Mouse (Mus musculus) MN1 (cell line): ENCODE measurements around the gene Adcy1.

ENCODE experiments used
- DNase-seq: peaks from one replicate; pipeline ENCODE4 v3.0.0-alpha.2; 2016; ENCODE audit warnings: low spot score

Adcy1 gene

GRCm38 (mm10) chr11:7187472-7187871, 124.2 kb downstream of the Adcy1 start:
- DNase-seq, result no peak

- no peak for DNase-seq
Measured at GRCm38 (mm10) chr11:7188469-7188868, 125.2 kb downstream of the Adcy1 start, which contains the start of gene Gm11985. TSS of gene Gm11985 (minus strand) at chr11:7188569.

- DNase-seq, result no peak
Measured at GRCm38 (mm10) chr11:7192710-7193109, 129.4 kb downstream of the Adcy1 start.

GRCm38 (mm10) chr11:7193134-7193533, 129.8 kb downstream of the Adcy1 start:
- no peak for DNase-seq

- no peak for DNase-seq
Measured at GRCm38 (mm10) chr11:7194432-7195311, 131.4 kb downstream of the Adcy1 start.

GRCm38 (mm10) chr11:7195312-7195685, 132.0 kb downstream of the Adcy1 start:
- DNase-seq, result no peak

- no peak for DNase-seq
Measured at GRCm38 (mm10) chr11:7197491-7197941, 134.2 kb downstream of the Adcy1 start, which contains the start of gene Igfbp1. TSS of gene Igfbp1 (plus strand) at chr11:7197782.

- no peak for DNase-seq
Measured at GRCm38 (mm10) chr11:7198006-7198405, 134.7 kb downstream of the Adcy1 start.

- no peak for DNase-seq
Measured at GRCm38 (mm10) chr11:7198481-7199256, 135.4 kb downstream of the Adcy1 start.

GRCm38 (mm10) chr11:7199736-7200392, 136.6 kb downstream of the Adcy1 start:
- peak; percentile 46 for DNase-seq

GRCm38 (mm10) chr11:7200393-7200783, 137.1 kb downstream of the Adcy1 start:
- no peak for DNase-seq

- DNase-seq, result no peak
Measured at GRCm38 (mm10) chr11:7202206-7202605, 138.9 kb downstream of the Adcy1 start.

GRCm38 (mm10) chr11:7203846-7204245, 140.6 kb downstream of the Adcy1 start:
- DNase-seq, result no peak

GRCm38 (mm10) chr11:7210343-7210742, 147.1 kb downstream of the Adcy1 start:
- DNase-seq, result no peak

GRCm38 (mm10) chr11:7211211-7211610, 147.9 kb downstream of the Adcy1 start:
- DNase-seq, result no peak

- DNase-seq, result no peak
Measured at GRCm38 (mm10) chr11:7212126-7212798, 149.0 kb downstream of the Adcy1 start.

GRCm38 (mm10) chr11:7213161-7213500, 149.8 kb downstream of the Adcy1 start:
- DNase-seq, result no peak

- no peak for DNase-seq
Measured at GRCm38 (mm10) chr11:7213501-7214341, 150.4 kb downstream of the Adcy1 start, which contains the start of gene Igfbp3. TSS of gene Igfbp3 (minus strand) at chr11:7213923.

- DNase-seq, result no peak
Measured at GRCm38 (mm10) chr11:7214342-7214660, 151.0 kb downstream of the Adcy1 start.

- no peak for DNase-seq
Measured at GRCm38 (mm10) chr11:7214761-7215160, 151.5 kb downstream of the Adcy1 start.

GRCm38 (mm10) chr11:7215703-7216102, 152.4 kb downstream of the Adcy1 start:
- DNase-seq, result no peak
